Mouse (Mus musculus) naive thymus-derived CD4-positive, alpha-beta T cell, adult 5 months (primary cell): ENCODE measurements around the gene Xpa. TPM values are rescaled to one million over a fixed set of nuclear protein-coding genes. Genes with fewer than 3 reads are reported as not detected.

Source experiments
- polyA plus RNA-seq: library from polyadenylated mRNA; unstranded; fragments of 100-300 nt; shearing (Covaris generic); gene quantifications from one replicate; pipeline ENCODE4 v1.2.1, GENCODE M21; 2017

Gene Xpa
- polyA plus RNA-seq = 32.1 TPM

DNA sequence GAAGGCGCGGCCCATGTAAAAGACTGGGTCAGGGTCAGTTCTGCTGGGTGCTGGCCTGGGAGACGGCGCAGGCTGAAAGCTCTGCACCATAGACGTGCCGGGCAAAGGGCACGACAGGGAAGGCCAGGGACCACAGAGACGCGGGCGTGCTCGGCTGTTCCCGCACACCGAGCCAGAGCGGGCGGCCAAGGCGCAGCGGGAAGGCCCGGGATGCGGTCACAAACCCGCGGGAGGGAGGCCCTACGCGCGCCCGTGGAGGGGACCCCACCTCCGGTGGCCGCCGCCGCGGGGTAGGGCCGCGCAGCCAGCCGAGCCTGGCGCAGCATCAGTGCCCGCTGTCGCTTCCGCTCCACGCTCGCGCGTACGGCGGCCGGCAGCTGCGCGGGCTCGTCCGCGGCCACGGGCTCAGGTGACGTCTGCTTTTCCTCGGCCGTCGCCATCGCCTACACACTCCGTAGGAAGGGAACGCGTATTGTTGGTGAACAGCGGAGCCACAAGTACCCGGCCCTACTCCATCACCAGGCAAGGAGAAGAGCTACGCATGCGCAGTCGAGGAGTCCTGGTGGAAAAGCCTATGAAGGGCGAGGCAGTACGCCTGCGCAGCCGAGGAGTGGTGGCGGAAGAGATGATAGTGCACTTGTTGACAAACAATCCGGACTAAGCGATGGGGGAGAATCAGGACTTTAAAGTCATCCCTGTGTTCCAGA, at the start of gene Xpa:
Gene Xpa (minus strand): TSS at position 531 of the 707 bp plus-strand sequence.

DNA sequence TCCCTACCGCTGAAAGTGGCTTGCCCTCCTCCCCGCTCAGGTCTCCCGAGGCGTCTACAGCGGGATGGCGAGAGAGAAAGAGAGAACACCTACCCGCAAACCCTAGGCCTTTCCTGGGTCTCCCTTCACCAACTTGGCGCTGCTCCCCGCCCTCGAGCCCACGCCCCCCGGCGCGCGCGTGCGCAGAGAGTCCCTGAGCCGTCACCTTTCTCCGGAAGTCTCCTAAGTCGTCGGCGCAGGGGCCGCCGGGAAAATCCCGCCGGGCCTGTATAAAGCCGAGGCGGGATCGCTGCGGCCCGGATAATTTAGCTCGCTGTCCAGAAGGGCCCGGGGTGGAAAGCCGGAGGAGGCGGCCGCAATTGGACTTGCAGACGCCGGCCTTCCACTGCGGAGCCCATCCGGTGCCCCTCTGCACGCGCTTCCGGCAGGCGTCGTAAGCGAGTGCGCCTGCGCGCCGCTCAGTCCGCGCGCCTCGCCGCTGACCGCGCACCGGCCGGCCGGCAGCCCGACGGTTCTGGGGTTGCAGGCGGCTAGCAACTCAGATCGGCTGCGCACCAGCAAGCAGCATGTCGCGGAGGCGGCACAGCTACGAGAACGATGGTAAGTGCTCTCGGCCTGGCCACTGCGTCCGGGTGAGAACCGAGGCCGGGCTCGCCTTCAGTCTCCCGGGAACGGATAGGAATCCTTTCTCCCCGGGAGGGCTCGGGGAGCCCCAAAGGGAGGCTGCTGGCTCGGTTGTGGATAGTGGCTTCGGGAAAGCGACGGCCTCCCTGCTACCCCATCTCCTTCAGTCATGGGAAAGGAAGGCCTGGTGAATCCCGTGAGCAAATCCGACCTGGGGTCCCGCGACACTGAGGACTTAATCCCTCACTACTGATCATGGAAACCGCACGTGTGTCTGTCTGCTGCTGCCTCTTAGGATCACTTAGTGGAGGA, 57.6 kb downstream of the Xpa start, which contains the start of the genes Ncbp1 and Tstd2:
Gene Ncbp1 (plus strand): TSS at position 327 of the 936 bp plus-strand sequence.
Gene Tstd2 (minus strand): TSS at position 408 of the 936 bp plus-strand sequence.

Other genes with a start within 250 kb of the Xpa start
- gene Tdrd7, start 231.0 kb downstream of the Xpa start, polyA plus RNA-seq = 5.8 TPM
- gene Tmod1, start 157.4 kb downstream of the Xpa start, polyA plus RNA-seq = not detected
- gene Ncbp1, start 57.7 kb downstream of the Xpa start, polyA plus RNA-seq = 117 TPM
- gene Tstd2, start 57.6 kb downstream of the Xpa start, polyA plus RNA-seq = 38.1 TPM
- gene Foxe1, start 147.3 kb upstream of the Xpa start, polyA plus RNA-seq = not detected
- 41.1 TPM for gene Trmo, start 193.1 kb upstream of the Xpa start, polyA plus RNA-seq
- 0.20 TPM for gene Hemgn, start 217.2 kb upstream of the Xpa start, polyA plus RNA-seq